Mouse (Mus musculus) C2C12 (cell line): Measurements from ENCODE around the gene Spry1. TPM values are rescaled to one million over a fixed set of nuclear protein-coding genes. Genes with fewer than 3 reads are reported as not detected.
A peak's percentile ranks its signal among the peaks of the same experiment; 100 is the strongest.

Source experiments
- H3K27me3 ChIP-seq: one replicate; pipeline ENCODE4 v1.6.1; 2011; ENCODE audit not compliant: control insufficient read depth, insufficient read depth, insufficient read length
- H3K36me3 ChIP-seq: one replicate; pipeline ENCODE4 v1.6.1; 2011; ENCODE audit not compliant: control insufficient read depth, insufficient read depth
- H3K4me3 ChIP-seq: one replicate; pipeline ENCODE4 v1.5.1; 2011; ENCODE audit warnings: mild to moderate bottlenecking, control low read depth; ENCODE audit not compliant: poor library complexity, insufficient read depth, severe bottlenecking
- H3K79me2 ChIP-seq: one replicate; pipeline ENCODE4 v1.6.1; 2011; ENCODE audit not compliant: control insufficient read depth, insufficient read depth
- H3K79me3 ChIP-seq: one replicate; pipeline ENCODE4 v1.6.1; 2011; ENCODE audit warnings: low read depth, control low read depth
- H3ac ChIP-seq: one replicate; pipeline ENCODE3; 2011; ENCODE audit warnings: low read depth; ENCODE audit not compliant: control insufficient read depth, insufficient read length
- CEBPB ChIP-seq: IDR thresholded peaks from one replicate; pipeline ENCODE4 v1.6.1; 2011; ENCODE audit warnings: low read depth, mild to moderate bottlenecking, control low read depth, moderate library complexity
- CTCF ChIP-seq: IDR thresholded peaks from one replicate; pipeline ENCODE4 v1.5.1; 2011; ENCODE audit not compliant: control insufficient read depth, insufficient read depth, insufficient read length
- FOSL1 ChIP-seq: IDR thresholded peaks from one replicate; pipeline ENCODE4 v1.8.0; 2011; ENCODE audit warnings: mild to moderate bottlenecking, low read length; ENCODE audit not compliant: poor library complexity, insufficient read depth, severe bottlenecking
- MAX ChIP-seq: IDR thresholded peaks from one replicate; pipeline ENCODE4 v1.6.1; 2011; ENCODE audit warnings: mild to moderate bottlenecking, control low read depth
- MYOD1 ChIP-seq: IDR thresholded peaks from one replicate; pipeline ENCODE4 v1.6.1; 2011; ENCODE audit warnings: low read depth; ENCODE audit not compliant: control insufficient read depth, insufficient read length
- MYOG ChIP-seq: IDR thresholded peaks from one replicate; pipeline ENCODE4 v1.6.1; 2011; ENCODE audit not compliant: control insufficient read depth, insufficient read length; ENCODE audit errors: extremely low read depth
- USF1 ChIP-seq: IDR thresholded peaks from one replicate; pipeline ENCODE4 v1.6.1; 2011; ENCODE audit warnings: low read depth, mild to moderate bottlenecking, control low read depth, moderate library complexity
- polyA plus RNA-seq: library from polyadenylated mRNA; unstranded; fragments of >200 nt; fragmentation: generic; extraction: Trizol; gene quantifications from one replicate; pipeline ENCODE4 v1.2.1, GENCODE M21; 2012; ENCODE audit warnings: missing spikeins

Gene Spry1
- polyA plus RNA-seq, 1 experiment, result 1.4 TPM

DNA sequence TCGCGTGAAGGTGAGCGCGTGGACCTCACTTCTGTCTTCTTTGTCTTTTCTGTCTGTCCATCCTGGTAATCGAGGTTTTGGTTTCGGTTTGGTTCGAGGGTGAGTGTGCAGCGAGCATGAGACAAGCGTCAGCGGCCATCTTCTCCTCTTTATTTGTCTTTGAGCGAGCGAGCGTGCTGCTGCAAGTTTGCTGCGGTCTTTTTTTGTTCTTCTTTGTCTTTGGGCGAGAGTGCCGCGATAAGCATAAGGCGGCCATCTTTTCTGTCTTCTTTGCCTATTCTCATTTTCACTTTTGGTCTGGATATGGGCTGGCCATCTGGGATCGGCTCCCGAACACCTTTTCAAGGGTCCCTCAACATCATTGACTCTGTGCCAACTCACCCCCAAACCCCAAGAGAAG, 29.4 kb downstream of the Spry1 start:
- no peak overlapping the region for H3K4me3 ChIP-seq
- H3K79me3 ChIP-seq, result no peaks in the 10 kb centered on the region
- H3ac ChIP-seq, result no peak overlapping the region
- no peaks in the 10 kb centered on the region for H3K36me3 ChIP-seq
- H3K27me3 ChIP-seq, result no peaks in the 10 kb centered on the region
- no peaks in the 10 kb centered on the region for H3K79me2 ChIP-seq
- no peak for TF ChIP-seq FOSL1
- TF ChIP-seq CTCF, result no peak
- TF ChIP-seq MYOD1, result no peak
- no peak for TF ChIP-seq MYOG
- no peak for TF ChIP-seq USF1
- TF ChIP-seq MAX, result no peak
- TF ChIP-seq CEBPB, result no peak

DNA sequence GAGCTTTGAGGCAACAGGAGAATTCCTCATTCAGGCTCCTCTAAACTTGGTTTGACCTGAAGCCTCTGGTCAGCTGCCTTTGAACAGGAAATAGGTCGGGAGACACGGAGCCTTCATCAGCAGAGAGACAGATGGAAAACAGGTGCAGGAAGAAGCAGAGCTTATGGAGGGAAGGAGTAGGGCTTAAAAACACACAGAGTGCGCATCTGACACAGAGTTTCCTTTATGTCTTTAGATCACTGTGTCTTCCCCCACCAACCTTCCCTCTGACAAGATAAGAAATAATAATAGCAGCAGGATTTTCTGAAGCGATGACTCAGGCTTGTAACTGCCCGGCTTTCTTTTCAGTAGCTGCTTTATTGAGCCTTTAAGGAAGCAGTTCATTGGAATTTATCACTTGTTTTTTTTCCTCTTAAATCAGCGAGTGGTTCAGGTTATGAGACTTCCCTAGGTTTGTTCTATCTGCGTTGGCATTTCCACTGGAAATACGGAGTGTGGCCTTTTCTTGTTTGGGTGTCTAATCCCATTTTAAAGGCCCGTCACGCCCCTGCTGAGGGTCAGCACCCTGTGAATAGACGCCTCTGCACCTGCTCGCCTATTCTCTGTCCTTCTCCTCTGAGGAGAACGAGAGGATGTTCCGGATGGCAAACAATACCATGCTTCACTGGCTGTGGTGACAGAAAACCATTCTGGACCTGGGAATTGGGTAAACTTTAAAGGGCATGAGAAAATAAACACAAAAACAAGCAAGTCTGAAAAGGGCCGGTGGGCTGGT, 32.7 kb downstream of the Spry1 start:
- no peaks in the 10 kb centered on the region for H3K27me3 ChIP-seq
- H3K4me3 ChIP-seq, result no peak overlapping the region
- H3ac ChIP-seq, result no peak overlapping the region
- H3K79me2 ChIP-seq, result no peaks in the 10 kb centered on the region
- H3K79me3 ChIP-seq, result no peaks in the 10 kb centered on the region
- no peaks in the 10 kb centered on the region for H3K36me3 ChIP-seq
- TF ChIP-seq CEBPB, result no peak
- TF ChIP-seq MYOD1, result peak; percentile 85

DNA sequence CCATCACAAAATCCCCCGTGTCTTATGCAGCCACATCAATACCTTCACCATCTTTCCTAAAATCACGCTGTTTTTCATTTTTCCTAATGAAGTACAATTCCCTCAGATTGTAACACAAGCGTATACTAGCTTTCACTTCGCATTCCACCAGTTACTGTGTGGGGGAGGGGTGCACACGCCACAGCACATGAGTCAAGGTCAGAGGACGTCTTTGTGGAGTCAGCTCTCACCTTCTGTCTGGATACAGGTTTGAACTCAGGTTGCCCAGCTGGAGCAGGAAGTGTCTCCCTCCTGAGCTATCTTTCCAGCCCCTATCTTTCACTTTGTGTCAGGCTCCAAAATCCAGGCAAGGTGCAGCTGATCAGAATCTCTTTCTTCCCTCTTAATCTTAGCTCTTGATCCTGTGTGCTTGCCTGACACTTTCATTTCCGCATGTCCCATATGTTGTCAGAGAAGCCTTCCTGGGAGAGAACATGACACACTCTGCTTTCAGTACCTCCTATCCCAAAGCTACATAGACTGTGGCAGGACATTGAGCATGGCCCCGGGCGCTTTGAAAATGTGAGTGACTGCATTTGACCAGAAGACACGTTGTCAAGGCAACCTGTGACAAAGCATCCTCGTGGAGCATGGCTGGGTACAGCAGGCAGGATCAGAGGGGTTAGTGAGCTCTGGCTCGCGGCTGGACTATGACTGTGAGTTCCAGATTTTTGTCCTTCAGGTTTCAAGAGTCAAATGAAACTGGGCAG, 33.9 kb downstream of the Spry1 start:
- no peak overlapping the region for H3ac ChIP-seq
- no peak overlapping the region for H3K4me3 ChIP-seq
- H3K79me3 ChIP-seq, result no peaks in the 10 kb centered on the region
- TF ChIP-seq FOSL1 (no peak), CEBPB (no peak), MYOD1 (no peak), USF1 (no peak), MYOG (no peak), MAX (no peak)
- H3K79me2 ChIP-seq, result no peaks in the 10 kb centered on the region
- H3K36me3 ChIP-seq, result no peaks in the 10 kb centered on the region
- H3K27me3 ChIP-seq, result no peaks in the 10 kb centered on the region

DNA sequence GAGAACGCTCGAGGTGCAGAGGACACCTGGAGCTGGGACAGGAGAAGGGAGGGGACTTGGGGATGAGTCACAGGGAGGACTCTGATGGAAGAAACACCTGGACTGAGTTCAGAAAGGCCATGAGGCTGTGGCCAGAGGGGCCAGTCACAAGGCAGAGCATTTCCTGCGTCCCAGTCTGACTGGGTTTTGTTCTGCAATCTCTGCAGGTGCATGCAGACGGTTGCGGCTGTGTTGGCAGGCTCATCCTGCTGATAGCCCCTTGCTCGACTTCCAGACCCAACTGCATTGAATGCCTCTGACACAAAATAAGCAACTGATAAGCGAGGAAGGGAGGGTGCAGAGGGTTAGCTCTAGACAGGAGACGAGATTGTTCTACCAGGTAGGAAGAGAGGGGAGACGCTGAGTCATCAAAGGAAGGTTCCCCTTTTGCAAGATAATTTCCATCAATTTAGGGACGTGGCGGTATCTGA, 35.3 kb downstream of the Spry1 start:
- H3ac ChIP-seq, result no peak overlapping the region

DNA sequence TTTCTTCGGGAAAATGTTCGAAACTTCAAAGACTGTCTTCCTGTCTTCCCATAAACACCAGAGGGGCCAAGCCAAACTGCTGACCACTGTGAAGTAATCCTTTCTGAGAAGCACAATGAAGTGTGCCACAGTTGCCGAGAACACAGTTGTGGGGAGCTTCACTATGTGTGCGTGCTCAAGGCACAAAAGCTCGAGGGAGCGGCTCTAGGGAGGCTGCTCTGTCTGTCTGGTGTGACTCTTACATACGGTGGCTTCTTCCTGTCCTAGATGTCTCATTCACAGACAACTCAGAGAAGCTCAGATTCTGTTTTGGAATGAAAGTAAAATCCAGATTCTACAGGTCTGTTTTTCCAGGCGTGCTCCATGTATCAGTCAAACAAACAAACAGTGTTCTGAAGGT, 36.5 kb downstream of the Spry1 start:
- Histone ChIP-seq H3K79me2 (no peaks in the 10 kb centered on the region), H3K4me3 (no peak overlapping the region), H3K36me3 (no peaks in the 10 kb centered on the region), H3ac (no peak overlapping the region), H3K27me3 (no peaks in the 10 kb centered on the region), H3K79me3 (no peaks in the 10 kb centered on the region)
- TF ChIP-seq MYOD1 (no peak), CTCF (no peak), MYOG (no peak), FOSL1 (no peak), MAX (no peak), USF1 (no peak)

More for the DNA sequence above, 35.3 kb downstream of the Spry1 start:
- Histone ChIP-seq H3K4me3 (no peak overlapping the region), H3K79me2 (no peaks in the 10 kb centered on the region), H3K79me3 (no peaks in the 10 kb centered on the region), H3K27me3 (no peaks in the 10 kb centered on the region), H3K36me3 (no peaks in the 10 kb centered on the region)
- TF ChIP-seq CTCF (no peak), MYOD1 (no peak), MYOG (no peak), USF1 (no peak), MAX (no peak), CEBPB (no peak), FOSL1 (no peak)

DNA sequence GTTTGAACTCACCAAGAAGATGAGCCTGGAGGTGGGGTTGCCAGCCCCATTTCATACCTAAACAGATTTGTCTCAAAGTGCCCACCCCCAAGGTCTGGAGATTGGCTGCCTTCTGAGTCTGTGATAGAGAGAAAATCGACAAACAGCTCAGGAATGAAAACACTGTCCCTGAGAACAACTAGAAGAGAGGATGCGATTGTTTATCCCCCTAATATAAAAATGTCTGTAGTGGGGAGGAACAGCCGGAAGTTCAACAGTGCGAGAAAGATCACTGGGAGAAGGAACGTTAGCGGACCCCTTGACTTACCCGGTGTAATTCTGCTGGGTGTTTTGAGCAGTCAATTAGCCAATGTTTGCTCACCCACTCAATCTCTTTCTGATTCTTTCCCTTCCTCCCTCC, 46.5 kb downstream of the Spry1 start:
- H3ac ChIP-seq, result no peak overlapping the region
- no peaks in the 10 kb centered on the region for H3K79me2 ChIP-seq
- H3K27me3 ChIP-seq, result no peaks in the 10 kb centered on the region
- H3K4me3 ChIP-seq, result no peak overlapping the region
- TF ChIP-seq USF1, result no peak
- TF ChIP-seq MAX, result no peak
- TF ChIP-seq CTCF, result no peak
- no peak for TF ChIP-seq CEBPB
- no peak for TF ChIP-seq FOSL1
- TF ChIP-seq MYOD1, result no peak
- no peak for TF ChIP-seq MYOG
- H3K36me3 ChIP-seq, result no peaks in the 10 kb centered on the region
- no peaks in the 10 kb centered on the region for H3K79me3 ChIP-seq
